Mouse (Mus musculus): ENCODE measurements around the gene Pitpnm2. TPM values are rescaled to one million over a fixed set of nuclear protein-coding genes. Genes with fewer than 3 reads are reported as not detected.

The Pitpnm2 gene
- polyA plus RNA-seq, 1 experiment from 2014 or later = 3.0 TPM

DNA sequence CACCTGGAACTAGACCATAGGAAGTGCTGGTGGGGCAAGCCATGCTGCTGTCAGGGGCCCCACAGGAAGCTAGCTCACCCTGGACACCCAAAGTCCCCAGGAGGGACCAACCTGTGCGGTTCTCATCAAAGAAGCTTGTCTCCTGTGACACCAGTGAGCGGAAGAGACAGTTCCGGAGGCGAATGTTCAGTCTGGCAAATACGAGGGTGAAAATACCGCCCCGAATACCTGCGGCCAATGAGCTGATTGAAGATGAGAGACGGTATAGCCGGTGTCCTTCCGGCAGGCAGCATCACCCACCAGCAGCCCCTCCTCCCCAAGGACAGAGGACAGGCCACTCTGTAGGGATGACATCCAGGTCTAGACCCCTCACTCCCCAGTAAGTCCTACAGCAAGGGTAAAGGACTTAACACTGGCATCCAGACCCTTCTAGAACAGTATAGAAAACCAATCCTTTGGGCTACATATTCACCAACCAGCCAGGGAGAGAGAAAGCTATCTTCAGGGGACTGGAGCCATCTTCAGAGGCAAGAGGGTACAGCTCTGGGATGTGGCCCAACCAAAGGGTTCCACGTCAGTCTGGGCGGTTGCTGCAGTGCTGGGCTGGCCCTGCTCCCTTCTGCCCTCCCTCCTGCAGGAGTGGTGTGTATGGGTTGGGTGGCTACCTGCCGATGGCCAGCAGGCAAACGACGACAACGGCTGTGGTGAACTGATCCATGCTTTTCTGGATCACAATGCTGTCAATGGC is 166.4 kb downstream of the Pitpnm2 start:
- Histone ChIP-seq H3K9me3 (no peaks in the 10 kb centered on the region), H3K4me1 (peaks cover 17% of the 10 kb centered on the region), H3K27me3 (ENCODE audit: poor library complexity, severe bottlenecking) (no peaks in the 10 kb centered on the region), H3K4me3 (no peak overlapping the region), H3K36me3 (replicated peaks) (no peaks in the 10 kb centered on the region), H3K27ac (no peak overlapping the region)
- no peak for DNase-seq (ENCODE audit: extremely low spot score, low spot score)
- WGBS = 90% methylated on average over 17 of the region's 17 CpGs

DNA sequence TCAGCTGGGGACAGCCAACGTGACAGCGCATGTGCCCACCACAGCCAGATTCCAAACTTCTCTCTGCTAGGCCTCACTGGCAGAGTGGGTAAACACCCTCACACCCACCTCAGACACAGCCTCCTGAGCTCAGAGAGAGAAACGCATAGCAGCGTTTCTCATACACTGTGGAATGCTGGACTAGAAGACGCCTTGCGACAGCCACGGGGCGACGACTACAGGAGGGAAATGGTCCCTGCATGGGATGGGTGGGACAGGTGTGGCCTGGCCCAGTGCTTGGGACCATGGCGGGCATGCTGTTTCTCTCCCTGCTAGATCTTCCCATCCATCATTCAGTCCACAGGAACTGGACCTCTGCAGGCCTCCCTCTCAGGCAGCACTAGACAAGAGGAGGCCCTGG is 167.1 kb downstream of the Pitpnm2 start:
- Histone ChIP-seq H3K4me1 (peaks cover 24% of the 10 kb centered on the region), H3K27ac (0 out of 2 replicates have a peak overlapping the region, but pooled peaks have one; percentile 21), H3K36me3 (replicated peaks) (no peaks in the 10 kb centered on the region), H3K9me3 (no peaks in the 10 kb centered on the region), H3K27me3 (ENCODE audit: poor library complexity, severe bottlenecking) (no peaks in the 10 kb centered on the region), H3K4me3 (no peak overlapping the region)
- WGBS = 90% methylated on average over 10 of the region's 10 CpGs
- no peak for DNase-seq (ENCODE audit: extremely low spot score, low spot score)

DNA sequence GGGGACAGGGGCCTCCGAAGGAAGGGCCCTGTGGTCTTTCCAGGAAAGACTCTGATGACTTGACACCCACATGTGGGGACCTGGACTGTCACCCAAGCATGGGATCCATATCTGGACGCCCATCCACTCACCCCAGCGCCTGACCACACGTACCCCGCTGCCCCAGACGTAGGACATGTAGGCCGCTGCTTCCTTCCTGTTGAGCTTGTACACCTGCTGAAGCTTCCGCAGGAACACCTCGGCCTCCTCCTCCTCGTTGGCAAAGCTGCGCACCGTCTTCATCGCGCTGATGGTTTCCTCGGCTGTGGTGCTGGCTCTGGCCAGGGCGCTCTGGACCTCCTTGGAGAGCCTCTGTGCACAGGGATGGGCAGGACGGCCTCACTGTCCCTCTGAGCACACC is 169.7 kb downstream of the Pitpnm2 start:
- no peaks in the 10 kb centered on the region for H3K9me3 ChIP-seq
- no peak overlapping the region for H3K4me3 ChIP-seq
- H3K4me1 ChIP-seq = peaks cover 43% of the 10 kb centered on the region
- H3K27me3 ChIP-seq (ENCODE audit: poor library complexity, severe bottlenecking) = no peaks in the 10 kb centered on the region
- no peak for DNase-seq (ENCODE audit: extremely low spot score, low spot score)
- H3K36me3 ChIP-seq (replicated peaks) = no peaks in the 10 kb centered on the region
- 94% methylated on average over 17 of the region's 17 CpGs for WGBS
- H3K27ac ChIP-seq = peak overlapping the region; percentile 62; the same call in 1 of the 2 replicates

DNA sequence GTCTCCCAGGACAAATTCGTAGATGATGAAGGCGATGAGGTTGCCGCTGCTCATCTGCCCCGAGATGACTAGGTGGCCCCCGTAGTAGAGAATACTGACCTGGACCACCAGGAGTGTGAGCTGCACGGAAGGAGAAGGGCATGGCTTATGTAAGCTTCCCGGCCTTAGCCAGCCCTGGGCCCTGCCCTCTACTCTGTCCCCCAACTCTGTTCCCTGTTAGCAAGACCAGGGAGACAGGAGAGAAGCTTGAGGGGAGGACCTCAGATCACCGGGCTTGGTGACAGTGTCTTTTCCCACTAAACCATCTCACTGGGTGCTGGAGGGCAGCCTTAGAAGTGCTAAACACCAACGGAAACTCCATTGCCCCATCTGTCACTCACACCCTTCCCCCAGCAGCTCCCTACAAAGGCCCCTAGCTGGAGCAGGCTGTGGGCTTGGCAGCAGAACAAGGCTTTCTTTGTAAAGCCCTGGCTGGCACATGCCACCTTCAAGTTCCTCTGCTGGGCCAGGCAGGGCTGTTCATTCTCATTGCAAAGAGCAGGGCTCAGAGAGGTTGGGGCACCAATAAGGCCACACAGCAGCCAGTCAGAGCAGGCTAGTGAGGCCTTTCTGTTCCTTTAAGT is 170.7 kb downstream of the Pitpnm2 start:
- Histone ChIP-seq H3K36me3 (replicated peaks) (no peaks in the 10 kb centered on the region), H3K4me3 (no peak overlapping the region), H3K9me3 (no peaks in the 10 kb centered on the region), H3K27ac (peak overlapping the region; percentile 62; the same call in 1 of the 2 replicates), H3K27me3 (ENCODE audit: poor library complexity, severe bottlenecking) (no peaks in the 10 kb centered on the region), H3K4me1 (peaks cover 44% of the 10 kb centered on the region)
- DNase-seq (ENCODE audit: extremely low spot score, low spot score) = no peak
- 76% methylated on average over 9 of the region's 9 CpGs for WGBS

DNA sequence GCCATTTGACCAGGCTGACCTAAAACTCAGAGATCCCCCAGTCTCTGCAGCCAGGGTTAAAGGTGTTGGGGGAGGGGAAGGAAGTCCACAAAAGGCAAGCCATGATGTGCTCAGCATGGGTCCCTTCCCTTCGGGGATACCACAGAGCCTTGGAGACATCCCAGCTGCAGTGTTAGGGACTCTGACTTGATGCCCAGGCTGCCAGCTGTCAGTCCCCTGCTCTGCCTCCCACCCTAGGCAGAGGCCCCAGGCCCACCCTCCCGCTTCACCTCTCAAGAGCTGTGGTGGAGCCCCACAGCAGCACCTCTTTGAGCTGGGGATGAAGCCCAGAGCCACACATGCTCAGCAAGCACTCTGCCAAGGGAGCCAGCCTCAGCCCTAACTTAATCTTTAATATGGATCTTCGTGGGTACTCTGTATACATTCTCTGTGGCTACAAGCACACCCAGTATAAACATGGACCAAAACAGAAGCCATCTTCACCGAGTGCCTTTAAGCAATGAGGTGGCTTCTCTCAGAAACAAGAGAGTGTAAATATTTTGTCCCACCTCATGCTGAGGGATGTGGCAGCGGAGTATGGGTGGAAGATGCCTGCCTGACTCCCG is 171.6 kb downstream of the Pitpnm2 start:
- Histone ChIP-seq H3K27ac (peak overlapping the region; percentile 62; the same call in 1 of the 2 replicates), H3K9me3 (no peaks in the 10 kb centered on the region), H3K4me3 (no peak overlapping the region), H3K4me1 (peaks cover 52% of the 10 kb centered on the region), H3K36me3 (replicated peaks) (no peaks in the 10 kb centered on the region), H3K27me3 (ENCODE audit: poor library complexity, severe bottlenecking) (no peaks in the 10 kb centered on the region)
- 75% methylated on average over 6 of the region's 6 CpGs for WGBS
- DNase-seq (ENCODE audit: extremely low spot score, low spot score) = no peak

DNA sequence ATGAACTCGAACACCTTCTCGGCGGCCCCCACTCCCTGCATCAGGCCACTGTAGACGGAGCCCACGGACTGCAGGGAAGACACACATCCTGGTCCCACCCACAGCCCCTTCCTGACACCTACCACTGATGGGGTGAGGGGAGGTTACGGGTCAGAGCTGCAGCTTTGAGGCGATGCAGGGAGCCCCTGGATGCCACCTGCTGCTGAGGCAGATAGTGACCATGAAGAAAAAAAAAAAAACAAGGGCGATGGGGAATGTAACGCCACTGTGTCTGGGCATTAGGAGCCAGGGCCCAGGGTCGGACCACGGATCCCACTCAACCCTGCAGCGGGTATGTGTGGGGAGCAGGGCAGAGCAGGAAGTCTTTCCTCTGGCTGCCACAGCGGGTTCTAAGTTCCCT is 172.3 kb downstream of the Pitpnm2 start:
- no peak for DNase-seq (ENCODE audit: extremely low spot score, low spot score)
- Histone ChIP-seq H3K27me3 (ENCODE audit: poor library complexity, severe bottlenecking) (no peaks in the 10 kb centered on the region), H3K9me3 (no peaks in the 10 kb centered on the region), H3K36me3 (replicated peaks) (no peaks in the 10 kb centered on the region), H3K27ac (0 out of 2 replicates have a peak overlapping the region, but pooled peaks have one; percentile 58), H3K4me1 (peaks cover 52% of the 10 kb centered on the region), H3K4me3 (no peak overlapping the region)
- 85% methylated on average over 13 of the region's 13 CpGs for WGBS

DNA sequence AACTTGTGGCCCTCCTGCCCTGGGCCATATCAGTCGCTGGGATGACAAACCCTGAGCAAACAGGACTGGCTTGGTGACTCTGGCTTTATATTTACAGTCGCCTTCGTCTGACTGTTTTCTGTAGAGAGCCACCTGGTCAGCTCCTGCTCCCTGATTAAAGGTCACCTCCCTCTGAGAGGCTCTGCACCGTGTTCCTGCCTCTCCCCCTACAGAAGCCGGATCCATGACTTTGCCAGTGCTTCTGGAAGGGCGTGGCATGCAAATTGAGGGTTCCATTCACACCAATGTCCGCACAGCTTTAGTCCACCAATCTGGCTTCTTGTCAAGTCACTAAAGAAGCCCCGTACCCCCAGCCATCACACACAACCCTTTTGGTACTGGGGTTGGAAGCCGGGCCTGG is 173.0 kb downstream of the Pitpnm2 start:
- no peak for DNase-seq (ENCODE audit: extremely low spot score, low spot score)
- peaks cover 57% of the 10 kb centered on the region for H3K4me1 ChIP-seq
- no peaks in the 10 kb centered on the region for H3K36me3 ChIP-seq (replicated peaks)
- 62% methylated on average over 9 of the region's 9 CpGs for WGBS
- no peaks in the 10 kb centered on the region for H3K27me3 ChIP-seq (ENCODE audit: poor library complexity, severe bottlenecking)
- no peaks in the 10 kb centered on the region for H3K9me3 ChIP-seq
- H3K27ac ChIP-seq = no peak overlapping the region
- no peak overlapping the region for H3K4me3 ChIP-seq

DNA sequence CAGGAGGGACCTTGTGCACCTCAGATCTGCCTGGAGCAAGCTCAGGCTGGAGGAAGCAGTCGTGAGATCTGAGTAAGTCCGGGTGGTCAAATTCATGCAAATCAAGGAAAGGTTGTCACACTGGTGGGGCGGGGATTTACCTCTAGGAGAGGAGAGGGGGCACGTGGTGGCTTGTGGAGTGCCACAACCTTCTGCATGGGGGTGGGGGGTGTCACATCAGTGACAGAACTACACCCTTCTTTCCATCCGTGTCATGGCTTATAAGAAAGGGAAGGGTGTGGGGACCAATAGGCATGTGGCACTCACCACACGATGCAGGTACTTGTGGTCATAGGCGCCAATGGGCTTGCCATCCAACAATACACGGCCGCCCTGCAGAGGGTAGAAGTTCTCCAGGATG is 173.8 kb downstream of the Pitpnm2 start:
- 0 out of 2 replicates have a peak overlapping the region, but pooled peaks have one; percentile 9 for H3K27ac ChIP-seq
- H3K4me1 ChIP-seq = peaks cover 59% of the 10 kb centered on the region
- WGBS = 71% methylated on average over 9 of the region's 9 CpGs
- no peaks in the 10 kb centered on the region for H3K36me3 ChIP-seq (replicated peaks)
- no peak for DNase-seq (ENCODE audit: extremely low spot score, low spot score)
- no peaks in the 10 kb centered on the region for H3K9me3 ChIP-seq
- H3K4me3 ChIP-seq = no peak overlapping the region
- H3K27me3 ChIP-seq (ENCODE audit: poor library complexity, severe bottlenecking) = no peaks in the 10 kb centered on the region

DNA sequence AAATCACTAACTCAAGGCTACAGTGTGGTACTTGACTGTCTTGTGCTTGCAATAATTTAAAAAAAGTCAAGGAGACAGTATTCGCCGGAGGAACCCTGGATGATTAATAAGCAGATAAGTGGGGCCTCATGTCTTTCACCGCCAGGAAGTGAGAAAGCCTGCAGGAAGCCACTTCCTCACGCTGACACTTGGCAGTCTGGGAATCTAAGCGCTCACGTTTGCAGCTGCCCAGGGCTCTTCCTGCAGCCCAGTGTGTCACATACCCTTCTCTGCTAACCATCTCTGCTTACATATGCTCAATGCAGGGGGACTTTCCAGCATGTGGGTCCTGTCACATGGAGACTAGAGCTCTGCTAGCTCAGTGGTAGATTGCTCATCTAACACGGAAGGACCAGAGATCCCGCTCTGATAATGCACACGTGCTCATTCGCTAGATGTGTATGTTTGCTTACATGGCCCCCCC is 174.7 kb downstream of the Pitpnm2 start:
- H3K4me1 ChIP-seq = peaks cover 59% of the 10 kb centered on the region

DNA sequence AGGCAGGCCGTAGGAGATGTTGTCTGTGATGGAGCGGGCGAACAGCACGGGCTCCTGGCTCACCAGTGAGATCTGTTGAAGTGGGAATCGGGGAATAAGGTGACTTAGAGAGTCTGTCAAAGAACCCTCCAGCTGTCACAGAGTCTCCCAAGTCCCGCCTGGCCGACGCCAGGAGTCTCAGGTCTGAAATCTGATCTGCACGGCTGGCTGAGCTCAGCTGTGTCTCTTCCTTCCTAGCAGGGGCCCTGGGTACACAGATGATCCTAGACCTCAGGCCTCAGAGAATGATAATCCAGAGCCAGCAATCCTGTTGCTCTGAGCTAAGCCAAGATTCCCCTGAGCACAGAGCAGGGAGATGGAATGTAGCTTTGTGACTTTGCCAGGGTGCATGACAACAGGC is 175.9 kb downstream of the Pitpnm2 start:
- 53% methylated on average over 9 of the region's 9 CpGs for WGBS
- Histone ChIP-seq H3K9me3 (no peaks in the 10 kb centered on the region), H3K36me3 (replicated peaks) (no peaks in the 10 kb centered on the region), H3K4me1 (peaks cover 51% of the 10 kb centered on the region), H3K4me3 (no peak overlapping the region), H3K27ac (0 out of 2 replicates have a peak overlapping the region, but pooled peaks have one; percentile 40), H3K27me3 (ENCODE audit: poor library complexity, severe bottlenecking) (no peaks in the 10 kb centered on the region)
- DNase-seq (ENCODE audit: extremely low spot score, low spot score) = no peak

More for the DNA sequence above, 174.7 kb downstream of the Pitpnm2 start:
- Histone ChIP-seq H3K36me3 (replicated peaks) (no peaks in the 10 kb centered on the region), H3K27ac (no peak overlapping the region), H3K27me3 (ENCODE audit: poor library complexity, severe bottlenecking) (no peaks in the 10 kb centered on the region), H3K4me3 (no peak overlapping the region), H3K9me3 (no peaks in the 10 kb centered on the region)
- DNase-seq (ENCODE audit: extremely low spot score, low spot score) = no peak
- 77% methylated on average over 10 of the region's 10 CpGs for WGBS

DNA sequence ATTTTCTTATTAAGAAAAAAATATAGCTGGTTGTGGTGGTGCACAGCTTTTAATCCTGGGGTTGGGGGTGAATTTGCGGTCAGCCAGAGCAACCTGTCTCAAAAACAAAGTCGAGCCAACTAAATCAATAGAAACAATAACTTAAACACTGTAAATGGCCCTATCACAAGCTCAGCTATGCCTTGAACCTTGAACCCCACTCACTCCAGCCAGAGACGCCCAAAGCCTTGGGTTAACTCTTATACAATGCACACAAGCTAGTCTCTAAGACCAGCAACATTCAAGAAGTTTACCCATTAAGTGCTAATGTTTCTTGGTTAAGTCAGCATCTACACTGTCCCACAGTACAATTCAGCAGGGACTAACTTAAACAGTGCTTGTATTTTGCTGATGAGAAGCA is 179.9 kb downstream of the Pitpnm2 start:
- no peaks in the 10 kb centered on the region for H3K9me3 ChIP-seq
- no peak overlapping the region for H3K4me3 ChIP-seq
- no peaks in the 10 kb centered on the region for H3K27me3 ChIP-seq (ENCODE audit: poor library complexity, severe bottlenecking)
- WGBS = 82% methylated on average over 3 of the region's 3 CpGs
- H3K27ac ChIP-seq = no peak overlapping the region
- no peak for DNase-seq (ENCODE audit: extremely low spot score, low spot score)
- peaks cover 19% of the 10 kb centered on the region for H3K4me1 ChIP-seq
- H3K36me3 ChIP-seq (replicated peaks) = no peaks in the 10 kb centered on the region

Data from forebrain, embryonic 10.5 days (tissue).